Mouse (Mus musculus): Measurements from ENCODE around the gene Phtf2. TPM values are rescaled to one million over a fixed set of nuclear protein-coding genes. Genes with fewer than 3 reads are reported as not detected.
"Not testable (repeated sequence)": the region's sequence is repeated elsewhere in the genome, so short reads cannot be mapped to it uniquely, and the experiment has no call there.

Gene Phtf2
- polyA plus RNA-seq, 1 experiment from 2014 or later, result 25.3 TPM

DNA sequence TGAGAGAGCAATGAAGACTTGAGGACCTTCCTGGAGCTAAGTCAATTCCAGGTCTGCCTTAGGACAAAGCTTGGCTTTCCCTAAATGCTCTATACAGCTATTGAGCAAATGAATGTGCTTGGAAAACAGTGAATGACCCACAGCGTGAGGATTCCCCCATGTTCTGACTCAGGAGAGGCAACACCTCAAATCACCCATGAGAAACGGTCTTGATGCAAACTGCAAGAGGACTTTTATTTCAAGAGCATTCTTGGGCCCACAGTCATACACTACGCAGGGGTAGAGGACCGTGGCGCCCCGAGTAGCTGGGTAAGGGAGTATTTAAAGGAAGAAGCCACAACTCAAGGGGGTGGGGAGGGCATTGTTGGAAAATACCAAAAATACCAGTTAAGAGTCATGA lies 165.9 kb downstream of the Phtf2 start:
- not testable (repeated sequence) for H3K27me3 ChIP-seq; H3K4me2 ChIP-seq; H3K9ac ChIP-seq; ATAC-seq (ENCODE audit: low read depth); H3K27ac ChIP-seq (replicated peaks); H3K4me3 ChIP-seq; H3K4me1 ChIP-seq (replicated peaks); H3K9me3 ChIP-seq; H3K36me3 ChIP-seq
- WGBS, result 92% methylated on average over 6 of the region's 6 CpGs

DNA sequence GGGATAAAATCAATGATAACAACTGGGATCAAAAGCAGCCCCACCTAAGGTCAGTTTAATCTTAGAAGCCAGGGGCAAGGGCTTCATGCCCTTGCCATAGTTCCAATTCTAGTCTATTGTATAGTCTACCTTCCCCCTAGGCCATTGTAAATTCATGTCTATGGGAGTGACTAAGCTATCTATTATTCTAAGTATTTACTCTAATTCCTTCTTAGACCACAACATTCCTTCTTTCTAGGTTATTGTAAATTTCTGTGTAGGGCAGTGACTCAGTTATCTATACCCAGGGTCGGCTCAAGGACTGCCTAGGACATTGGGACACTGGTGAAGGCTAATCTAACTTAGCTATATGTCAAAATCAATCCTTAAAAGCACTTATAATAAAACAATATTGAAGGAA lies 167.3 kb downstream of the Phtf2 start:
- H3K27ac ChIP-seq (replicated peaks); H3K4me2 ChIP-seq; H3K4me3 ChIP-seq; H3K9ac ChIP-seq; H3K4me1 ChIP-seq (replicated peaks); H3K36me3 ChIP-seq; H3K9me3 ChIP-seq; H3K27me3 ChIP-seq; ATAC-seq (ENCODE audit: low read depth): not testable (repeated sequence)
- 86% methylated on average over 1 of the region's 1 CpGs for WGBS

- H3K4me1 ChIP-seq (replicated peaks); H3K27me3 ChIP-seq; H3K4me2 ChIP-seq; ATAC-seq (ENCODE audit: low read depth); H3K4me3 ChIP-seq; H3K9ac ChIP-seq; H3K9me3 ChIP-seq; H3K36me3 ChIP-seq; H3K27ac ChIP-seq (replicated peaks): not testable (repeated sequence)
- WGBS, result 92% methylated on average over 6 of the region's 6 CpGs
Measured at GRCm38 (mm10) chr5:20710845-20711244, 171.1 kb downstream of the Phtf2 start.

Other genes starting within 250 kb of the Phtf2 start
- 73.0 and 73.9 TPM in 2 replicates for gene Tmem60, start 67 bp upstream of the Phtf2 start, polyA plus RNA-seq (2015; fragmentation: Nextera tagmentation; extraction: Ambion mirVana)
- gene Rsbn1l, start 74.3 kb upstream of the Phtf2 start, polyA plus RNA-seq (2015; fragmentation: Nextera tagmentation; extraction: Ambion mirVana), result 4.8 and 6.2 TPM in 2 replicates
- gene Ptpn12, start 173.8 kb upstream of the Phtf2 start, polyA plus RNA-seq (2015; fragmentation: Nextera tagmentation; extraction: Ambion mirVana), result 24.9 and 26.1 TPM in 2 replicates

Measured in neural tube, embryonic 13.5 days (tissue).